Mouse (Mus musculus): ENCODE measurements at regions not wholly inside any gene's neighbourhood (a gene's known extent, or its start where the extent isn't known, plus 50 kb on each side); places are given as distances from the start of the nearest gene placed in this dataset.
A peak's percentile ranks its signal among the peaks of the same experiment; 100 is the strongest.

GRCm38 (mm10) chr7:130047293-130048034, 455.8 kb downstream of the Wdr11 start:
- dilution Hi-C loops (cut with MboI; ENCODE audit: extremely low pct_ligation_motif_present, extremely low pct_unique_long_range_greater_than_20kb, low sequenced_read_pairs) (no loop called here), in situ Hi-C loops (cut with MboI; ENCODE audit: low pct_ligation_motif_present, low pct_unique_long_range_greater_than_20kb, low sequenced_read_pairs) (no loop called here)
- H3K4me1 ChIP-seq (ENCODE audit: control insufficient read depth in 1 of 2, insufficient read depth in 2 of 2), result peaks cover 0 to 6% of the 10 kb centered on the region in 2 experiments; a peak in 1 of 4 replicates
- no peaks in the 10 kb centered on the region for H3K36me3 ChIP-seq (replicated peaks in 1 of 2; ENCODE audit: control insufficient read depth in 1 of 2, insufficient read depth in 1 of 2, low read length in 1 of 2)
- no peak overlapping the region for H3K4me2 ChIP-seq (ENCODE audit: insufficient read depth, low read depth, poor library complexity, severe bottlenecking)
- no peak overlapping the region for H3K27ac ChIP-seq (ENCODE audit: insufficient read depth, low read depth)
- H3K9ac ChIP-seq (ENCODE audit: insufficient read depth, low read depth), result no peak overlapping the region
- H3K9me3 ChIP-seq (replicated peaks; ENCODE audit: low read length), result no peaks in the 10 kb centered on the region
- DNase-seq (ENCODE audit: extremely low read depth), result peak; percentile 20
- H3K27me3 ChIP-seq (replicated peaks), result peaks cover 32% of the 10 kb centered on the region
- H3K4me3 ChIP-seq (replicated peaks in 1 of 3; ENCODE audit: low read depth in 2 of 3, low read length in 2 of 3, poor library complexity in 1 of 3), result no peak overlapping the region
- TF ChIP-seq ZNF384 (IDR thresholded peaks at IDR 0.05; ENCODE audit: low read depth, low read length), result peak; percentile 88
- no peak for TF ChIP-seq ETS1 (conservative IDR thresholded peaks at IDR 0.05; ENCODE audit: low read depth, low read length)
- TF ChIP-seq CHD2 (IDR thresholded peaks at IDR 0.05; ENCODE audit: low read length), result 0 out of 2 replicates have a peak, but pooled peaks have one; percentile 50
- TF ChIP-seq MAFK (IDR thresholded peaks at IDR 0.05; ENCODE audit: insufficient replicate concordance, low read length), result 0 out of 2 replicates have a peak, but pooled peaks have one; percentile 34
- peak; percentile 37; the same call in 1 of the 2 replicates for TF ChIP-seq BHLHE40 (IDR thresholded peaks at IDR 0.05; ENCODE audit: low read depth, low read length)
- TF ChIP-seq RCOR1 (conservative IDR thresholded peaks at IDR 0.05; ENCODE audit: low read depth, low read length), result no peak
- TF ChIP-seq MEF2A (IDR thresholded peaks at IDR 0.05; ENCODE audit: borderline replicate concordance, low read depth, low read length), result no peak
- peak; percentile 97 for TF ChIP-seq EP300 (IDR thresholded peaks at IDR 0.05; ENCODE audit: low read length)
- no peak for TF ChIP-seq CTCF (conservative IDR thresholded peaks at IDR 0.05 in 1 of 2, IDR thresholded peaks at IDR 0.05 in 1 of 2; ENCODE audit: low read depth in 2 of 2, low read length in 2 of 2)
- TF ChIP-seq TBP (conservative IDR thresholded peaks at IDR 0.05; ENCODE audit: low read depth, low read length), result no peak
- peak; percentile 62 for TF ChIP-seq IRF4 (IDR thresholded peaks at IDR 0.05; ENCODE audit: low read depth, low read length)
- H3K79me2 ChIP-seq (replicated peaks; ENCODE audit: control insufficient read depth, extremely low read depth, insufficient read depth, poor library complexity, severe bottlenecking), result no peaks in the 10 kb centered on the region

- Histone ChIP-seq H3K27ac (ENCODE audit: insufficient read depth, low read depth) (no peak overlapping the region), H3K9me3 (replicated peaks; ENCODE audit: low read length) (no peaks in the 10 kb centered on the region), H3K4me1 (ENCODE audit: control insufficient read depth in 1 of 2, insufficient read depth in 2 of 2) (peaks cover 0 to 6% of the 10 kb centered on the region in 2 experiments; a peak in 1 of 4 replicates), H3K79me2 (replicated peaks; ENCODE audit: control insufficient read depth, extremely low read depth, insufficient read depth, poor library complexity, severe bottlenecking) (no peaks in the 10 kb centered on the region), H3K4me3 (replicated peaks in 1 of 3; ENCODE audit: low read depth in 2 of 3, low read length in 2 of 3, poor library complexity in 1 of 3) (no peak overlapping the region), H3K27me3 (replicated peaks) (peaks cover 39% of the 10 kb centered on the region), H3K36me3 (replicated peaks in 1 of 2; ENCODE audit: control insufficient read depth in 1 of 2, insufficient read depth in 1 of 2, low read length in 1 of 2) (no peaks in the 10 kb centered on the region), H3K9ac (ENCODE audit: insufficient read depth, low read depth) (no peak overlapping the region), H3K4me2 (ENCODE audit: insufficient read depth, low read depth, poor library complexity, severe bottlenecking) (no peak overlapping the region)
- in situ Hi-C loops (cut with MboI; ENCODE audit: low pct_ligation_motif_present, low pct_unique_long_range_greater_than_20kb, low sequenced_read_pairs) (no loop called here), dilution Hi-C loops (cut with MboI; ENCODE audit: extremely low pct_ligation_motif_present, extremely low pct_unique_long_range_greater_than_20kb, low sequenced_read_pairs) (no loop called here)
- no peak for DNase-seq (ENCODE audit: extremely low read depth)
- TF ChIP-seq UBTF (IDR thresholded peaks at IDR 0.05; ENCODE audit: low read depth, low read length), result no peak
- no peak for TF ChIP-seq CTCF (conservative IDR thresholded peaks at IDR 0.05 in 1 of 2, IDR thresholded peaks at IDR 0.05 in 1 of 2; ENCODE audit: low read depth in 2 of 2, low read length in 2 of 2)
- no peak for TF ChIP-seq KAT2A (IDR thresholded peaks at IDR 0.05; ENCODE audit: insufficient replicate concordance, low read length)
- no peak for TF ChIP-seq CHD2 (IDR thresholded peaks at IDR 0.05; ENCODE audit: low read length)
- TF ChIP-seq MEF2A (IDR thresholded peaks at IDR 0.05; ENCODE audit: borderline replicate concordance, low read depth, low read length), result no peak
- no peak for TF ChIP-seq USF1 (IDR thresholded peaks at IDR 0.05; ENCODE audit: low read depth, low read length)
- TF ChIP-seq TBP (conservative IDR thresholded peaks at IDR 0.05; ENCODE audit: low read depth, low read length), result no peak
- TF ChIP-seq ETS1 (conservative IDR thresholded peaks at IDR 0.05; ENCODE audit: low read depth, low read length), result no peak
- no peak for TF ChIP-seq NRF1 (IDR thresholded peaks at IDR 0.05; ENCODE audit: low read depth, low read length)
- TF ChIP-seq USF2 (conservative IDR thresholded peaks at IDR 0.05; ENCODE audit: low read depth, low read length), result no peak
- TF ChIP-seq JUND (conservative IDR thresholded peaks at IDR 0.05; ENCODE audit: low read depth, low read length), result no peak
- TF ChIP-seq ZNF384 (IDR thresholded peaks at IDR 0.05; ENCODE audit: low read depth, low read length), result no peak
- TF ChIP-seq SMC3 (IDR thresholded peaks at IDR 0.05; ENCODE audit: low read depth, low read length), result no peak
- no peak for TF ChIP-seq PAX5 (IDR thresholded peaks at IDR 0.05; ENCODE audit: low read length)
- TF ChIP-seq NELFE (IDR thresholded peaks at IDR 0.05; ENCODE audit: low read depth, low read length), result no peak
- TF ChIP-seq ZKSCAN1 (IDR thresholded peaks at IDR 0.05; ENCODE audit: borderline replicate concordance, low read depth, low read length), result no peak
- no peak for TF ChIP-seq JUN (IDR thresholded peaks at IDR 0.05; ENCODE audit: insufficient read depth, low read depth, low read length)
Observed at GRCm38 (mm10) chr7:130048106-130048772, 456.6 kb downstream of the Wdr11 start.

Measured in CH12.LX (cell line).